Mouse (Mus musculus) layer of hippocampus, adult 8-10 months (tissue): ENCODE results near the gene Cox8a. TPM values are rescaled to one million over a fixed set of nuclear protein-coding genes. Genes with fewer than 3 reads are reported as not detected.
A peak's percentile ranks its signal among the peaks of the same experiment; 100 is the strongest.

ENCODE experiments used
- DNase-seq, 2 experiments: peaks; one replicate each; pipeline ENCODE4 v3.0.0; 2022; ENCODE audit warnings: low spot score in 2 of 2
- total RNA-seq, 4 experiments: library from RNA; stranded (reverse); gene quantifications; 2 replicates each; pipeline ENCODE4 v1.2.4; 2022

Cox8a gene
- total RNA-seq = 1,000 to 10,000 TPM; 1,017 to 1,089 (median 1,062) TPM

DNA sequence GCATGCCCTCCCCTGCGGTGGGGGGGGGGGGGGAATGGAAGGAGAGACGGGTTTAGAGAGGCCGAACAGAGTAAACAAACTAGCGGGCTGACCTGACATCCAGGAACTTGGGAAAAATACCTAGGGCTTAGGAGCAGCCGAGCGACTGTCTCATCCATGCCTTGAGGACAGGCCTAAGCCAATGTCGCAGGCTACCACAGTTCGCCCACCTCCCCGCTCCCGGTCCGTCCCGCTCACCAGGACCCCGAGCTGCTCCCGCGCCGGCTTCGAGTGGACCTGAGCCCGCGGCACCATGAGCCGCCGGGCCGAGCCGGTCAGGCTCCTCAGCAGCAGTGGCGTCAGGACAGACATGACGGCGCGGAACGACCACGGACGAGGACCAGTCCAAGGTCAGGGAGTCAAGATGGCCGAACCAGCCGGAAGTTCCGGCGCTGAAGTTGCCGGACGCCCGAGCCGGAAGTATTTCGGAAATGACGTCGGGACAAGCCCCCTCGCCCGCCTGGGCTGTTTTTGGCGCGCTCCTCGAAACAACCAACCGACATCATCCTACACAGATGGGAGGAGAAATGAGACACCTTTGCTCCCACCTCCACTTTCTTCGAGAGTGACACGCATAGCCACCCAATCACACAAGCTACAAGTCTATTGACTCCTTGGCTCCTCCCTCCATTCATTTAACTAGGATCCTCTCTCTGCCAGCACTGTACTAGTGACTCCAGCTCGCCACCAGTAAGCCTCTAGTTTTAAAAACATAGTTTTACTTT lies at the start of gene Cox8a:
Cox8a (minus strand) TSS at position 455 of the 764 bp plus-strand sequence.
- peak; percentile 97 for DNase-seq

GRCm38 (mm10) chr19:7266421-7266831 lies 49.0 kb upstream of the Cox8a start:
- no peak for DNase-seq

DNA sequence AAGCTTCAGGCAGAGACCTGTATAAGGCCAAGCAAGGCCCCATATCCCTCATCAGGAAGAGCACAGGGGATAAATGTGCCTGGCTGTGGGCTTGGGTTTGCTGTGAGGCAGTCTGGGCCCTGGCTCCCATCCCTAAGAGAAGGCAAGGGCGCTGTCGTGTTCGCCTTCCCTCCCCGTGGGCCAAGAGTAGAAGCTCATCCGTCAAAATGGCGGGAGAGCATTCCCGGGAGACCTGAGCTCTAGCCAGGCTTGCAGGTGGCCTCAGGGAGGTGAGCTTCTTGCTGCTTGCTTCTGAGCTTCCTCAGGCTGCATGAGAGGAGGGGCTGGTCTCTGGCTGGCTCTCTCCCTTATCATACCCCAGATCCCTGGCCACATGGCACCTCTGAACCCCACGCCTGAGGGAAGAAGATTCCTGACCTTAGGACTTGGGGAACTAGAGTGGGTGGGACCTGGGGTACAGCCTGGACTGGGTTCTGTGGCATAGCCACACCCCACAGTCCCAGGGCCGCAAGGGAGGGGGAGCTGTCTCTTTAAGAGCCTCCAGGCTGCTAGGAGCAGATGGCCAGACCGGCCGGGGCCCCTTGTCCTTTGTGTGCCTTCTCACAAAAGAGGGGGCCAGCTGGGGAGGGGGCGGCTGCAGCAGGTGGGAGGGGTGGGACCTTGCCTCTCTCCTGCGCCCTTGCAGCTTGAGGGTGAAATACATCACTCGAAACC lies 48.2 kb upstream of the Cox8a start:
- no peak for DNase-seq

GRCm38 (mm10) chr19:7264766-7265331 lies 47.4 kb upstream of the Cox8a start:
- DNase-seq = no peak

DNA sequence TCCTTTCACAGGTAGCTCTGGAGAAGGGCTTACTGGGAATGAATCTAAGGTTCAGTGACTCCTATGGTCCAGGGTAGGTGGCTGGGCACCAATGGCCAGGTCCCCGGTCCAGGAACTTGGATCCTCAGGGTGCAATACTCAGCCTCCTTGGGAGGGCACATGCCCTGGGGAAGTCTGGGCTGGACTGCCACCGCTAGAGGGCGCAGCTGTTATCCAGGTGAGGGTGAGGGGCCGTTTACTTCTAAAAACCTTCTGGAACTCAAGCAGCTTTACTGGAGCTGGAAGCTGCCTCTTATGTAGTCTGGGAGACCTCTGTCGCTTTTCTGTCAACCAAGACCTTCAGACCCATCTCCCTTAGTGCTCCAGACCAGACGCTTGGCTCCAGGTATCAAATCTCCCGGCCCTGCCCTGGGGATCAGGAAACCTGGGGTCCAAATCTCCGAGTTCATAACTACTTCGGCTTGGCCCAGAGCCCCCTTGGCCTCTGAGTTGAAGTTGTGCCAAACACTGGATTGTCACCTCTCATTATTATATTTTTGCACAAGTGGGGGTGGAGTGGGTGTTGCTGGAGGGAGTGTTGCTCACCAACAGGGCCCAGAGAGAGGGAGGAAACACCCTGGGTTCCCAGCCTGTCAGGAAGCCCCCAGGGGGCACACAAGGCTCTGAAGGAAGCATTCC lies 46.8 kb upstream of the Cox8a start:
- peak in 1 of 2 experiments; percentile 62 for DNase-seq

- DNase-seq = no peak
These were observed 45.2 kb upstream of the Cox8a start for GRCm38 (mm10) chr19:7262592-7262991.

GRCm38 (mm10) chr19:7261964-7262363 lies 44.5 kb upstream of the Cox8a start:
- no peak for DNase-seq

DNA sequence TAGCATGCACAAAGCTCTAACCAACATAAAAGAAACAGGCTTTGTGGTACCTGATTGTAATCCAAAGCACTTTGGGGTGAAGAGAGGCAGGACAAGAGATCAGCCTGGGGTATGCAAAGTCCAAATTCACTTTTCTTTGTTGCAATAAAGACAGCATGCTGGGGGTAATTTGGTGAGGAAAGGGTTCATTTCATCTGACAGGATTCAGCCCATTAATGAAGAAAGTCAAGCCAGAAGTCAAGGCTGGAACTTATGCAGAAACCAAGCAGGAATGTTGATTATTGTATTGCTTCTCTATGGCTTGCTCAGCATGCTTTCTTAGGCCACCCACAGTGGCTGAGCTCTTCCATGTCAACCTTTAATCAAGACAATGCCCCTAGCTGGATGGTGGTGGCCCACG lies 44.1 kb upstream of the Cox8a start:
- no peak for DNase-seq

DNA sequence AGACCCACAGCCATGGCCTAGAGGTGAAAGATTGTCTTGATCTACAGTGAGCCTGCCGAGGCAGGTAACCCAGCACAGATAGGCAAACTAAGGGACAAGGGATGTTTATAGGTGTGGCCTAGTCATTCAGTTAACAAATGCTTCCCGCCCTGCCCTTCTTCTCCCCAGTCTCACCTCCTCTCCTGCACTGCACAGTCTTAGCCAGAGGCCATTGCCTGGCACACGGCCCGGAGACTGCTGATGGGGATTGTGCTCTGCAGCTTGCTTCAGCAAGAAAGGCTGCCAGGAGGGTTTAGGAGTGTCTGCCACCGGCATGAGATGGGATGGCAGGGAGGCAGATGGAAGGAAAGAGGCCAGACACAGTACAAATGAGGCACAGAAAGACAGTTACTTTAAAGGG lies 40.5 kb upstream of the Cox8a start:
- DNase-seq = no peak

DNA sequence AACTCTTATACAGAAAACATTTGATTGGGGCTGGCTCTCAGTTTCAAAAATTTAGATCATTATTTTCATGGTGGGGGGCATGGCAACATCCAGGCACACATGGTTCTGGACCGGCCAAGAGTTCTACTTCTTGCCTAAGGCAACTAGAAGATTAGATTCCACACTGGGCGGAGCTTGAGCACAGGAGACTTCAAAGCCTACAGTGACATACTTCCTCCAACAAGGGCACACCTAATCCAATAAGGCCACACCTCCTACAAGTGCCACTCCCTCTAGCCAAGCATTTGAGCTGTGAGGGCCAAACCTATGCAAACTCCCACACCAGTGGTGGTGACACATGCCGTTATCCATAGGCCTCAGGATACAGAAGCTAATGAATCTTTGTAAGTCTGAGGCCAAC lies 28.6 kb upstream of the Cox8a start:
- no peak for DNase-seq

DNA sequence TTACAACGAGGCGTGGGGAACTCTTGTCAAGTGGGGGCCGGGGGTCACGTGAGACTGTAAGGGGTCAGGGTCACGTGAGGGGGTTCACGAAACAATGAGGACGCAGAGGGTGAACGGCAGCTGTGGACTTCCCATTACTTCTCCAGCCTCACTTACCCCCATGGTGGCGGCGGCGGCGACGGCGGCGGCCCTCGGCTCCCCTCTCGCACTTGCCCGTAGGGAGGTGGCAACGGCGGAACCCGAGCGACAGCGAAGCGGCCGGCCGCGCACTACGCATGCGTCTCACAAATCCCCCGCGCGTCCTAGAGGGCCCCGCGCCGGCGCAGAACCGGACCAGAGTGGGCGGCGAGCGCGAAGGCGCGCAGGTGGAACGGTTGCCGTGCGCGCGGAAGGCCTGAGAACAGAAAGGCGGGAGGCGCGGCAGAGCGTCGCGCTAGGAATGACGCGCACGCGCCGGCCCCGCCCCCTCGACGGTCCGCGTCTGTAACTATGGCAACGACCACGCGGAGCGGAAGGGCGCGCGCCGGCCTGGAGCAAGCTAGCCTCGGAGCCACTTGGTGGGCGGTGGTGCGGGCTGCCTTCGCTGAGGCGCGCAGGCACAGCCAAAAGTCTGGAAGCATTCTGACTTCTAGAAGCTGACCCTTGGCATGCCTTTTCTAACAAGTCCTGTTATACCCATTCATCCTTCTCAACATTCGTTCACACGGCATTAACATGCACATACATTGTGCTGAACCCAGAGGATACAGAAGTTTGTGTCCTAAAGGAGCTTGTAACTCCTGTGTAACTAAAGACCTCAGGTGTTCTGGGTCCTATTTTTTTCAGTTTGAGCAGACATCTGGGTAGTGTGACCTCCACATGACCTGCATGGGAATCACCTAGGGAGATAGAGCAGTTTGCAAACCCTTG lies 23.6 kb upstream of the Cox8a start, which contains the start of gene Naa40:
Naa40 (minus strand) TSS at position 402 of the 909 bp plus-strand sequence.
- peak; percentile 89 to 90 for DNase-seq

- no peak for DNase-seq
These were observed 22.9 kb upstream of the Cox8a start for GRCm38 (mm10) chr19:7240291-7240690.

DNA sequence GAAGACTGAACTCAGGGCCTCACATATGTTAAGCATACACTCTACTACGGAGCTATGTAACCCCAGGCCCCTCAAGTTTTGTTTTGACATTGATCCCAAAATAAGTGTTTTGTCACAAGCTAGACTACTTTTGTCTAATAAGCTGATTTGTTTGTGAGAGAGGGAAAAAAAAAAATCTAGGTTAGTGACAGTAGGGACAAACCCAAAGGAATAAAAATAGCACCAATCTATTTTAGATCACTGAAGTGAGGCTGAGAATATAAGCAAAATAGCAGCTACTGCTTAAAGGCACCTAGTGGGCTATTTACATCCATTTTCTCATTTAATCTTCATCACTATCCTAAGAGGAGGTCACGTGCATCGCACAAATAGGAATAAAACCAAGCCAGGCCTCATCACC lies 22.2 kb upstream of the Cox8a start:
- DNase-seq = no peak

DNA sequence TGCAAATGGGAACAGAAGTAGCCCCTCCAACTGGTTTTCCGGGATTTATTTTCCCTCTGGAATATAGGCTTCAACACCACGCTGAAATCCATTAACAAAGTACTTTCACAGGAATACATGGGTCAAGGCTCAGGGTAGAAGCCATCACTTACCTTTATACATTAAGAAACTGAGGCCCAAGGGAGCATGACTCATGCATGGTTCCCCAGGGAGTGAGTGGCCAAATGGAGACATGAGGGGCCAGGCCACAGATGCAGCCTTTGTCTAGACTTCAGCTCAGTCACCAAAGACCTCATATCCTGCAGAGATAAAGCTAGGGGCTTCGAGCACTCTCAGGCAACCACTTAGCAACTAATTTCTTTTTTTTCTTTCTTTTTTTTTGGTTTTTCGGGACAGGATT lies 19.3 kb upstream of the Cox8a start:
- DNase-seq = no peak

DNA sequence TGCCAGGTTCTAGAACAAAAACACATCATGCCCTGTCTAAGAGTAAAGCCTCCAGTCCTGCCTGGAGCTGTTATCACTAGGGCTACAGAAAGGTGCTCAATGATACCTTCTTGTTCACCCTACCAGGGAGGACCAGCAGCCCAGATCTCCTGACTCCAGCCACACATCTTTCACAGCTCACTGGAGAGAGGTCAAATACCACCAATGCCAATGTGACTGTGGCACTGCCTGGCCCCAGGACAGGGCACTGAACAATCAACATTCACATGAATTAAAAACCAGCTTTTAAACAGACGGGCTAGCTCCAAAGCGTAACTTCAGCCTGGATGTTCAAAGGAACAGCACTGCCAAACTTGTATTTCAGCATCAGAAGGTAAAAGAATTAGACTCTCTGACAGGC lies 18.6 kb upstream of the Cox8a start:
- no peak for DNase-seq

DNA sequence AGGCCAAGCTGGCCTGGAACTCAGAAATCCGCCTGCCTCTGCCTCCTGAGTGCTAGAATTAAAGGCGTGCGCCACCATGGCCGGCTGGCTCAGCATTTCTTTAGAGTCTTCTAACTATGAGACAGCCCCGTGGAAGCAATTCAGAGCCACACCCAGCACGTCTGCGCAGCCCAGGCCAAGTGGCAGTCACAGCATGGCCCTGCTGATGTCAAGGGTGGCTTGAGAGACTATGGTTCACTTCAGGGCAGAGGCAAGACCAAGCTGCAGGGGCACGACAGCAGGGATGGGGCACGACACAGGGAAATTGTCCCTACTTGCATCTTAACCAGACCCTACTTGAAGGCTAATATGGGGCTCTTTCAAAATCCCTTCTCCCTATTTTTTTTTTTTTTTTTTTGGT lies 18.0 kb upstream of the Cox8a start:
- DNase-seq = no peak

GRCm38 (mm10) chr19:7234537-7235221 lies 17.3 kb upstream of the Cox8a start:
- peak; percentile 79 to 82 for DNase-seq

- no peak for DNase-seq
These were observed 9.1 kb upstream of the Cox8a start for GRCm38 (mm10) chr19:7226511-7226914.

DNA sequence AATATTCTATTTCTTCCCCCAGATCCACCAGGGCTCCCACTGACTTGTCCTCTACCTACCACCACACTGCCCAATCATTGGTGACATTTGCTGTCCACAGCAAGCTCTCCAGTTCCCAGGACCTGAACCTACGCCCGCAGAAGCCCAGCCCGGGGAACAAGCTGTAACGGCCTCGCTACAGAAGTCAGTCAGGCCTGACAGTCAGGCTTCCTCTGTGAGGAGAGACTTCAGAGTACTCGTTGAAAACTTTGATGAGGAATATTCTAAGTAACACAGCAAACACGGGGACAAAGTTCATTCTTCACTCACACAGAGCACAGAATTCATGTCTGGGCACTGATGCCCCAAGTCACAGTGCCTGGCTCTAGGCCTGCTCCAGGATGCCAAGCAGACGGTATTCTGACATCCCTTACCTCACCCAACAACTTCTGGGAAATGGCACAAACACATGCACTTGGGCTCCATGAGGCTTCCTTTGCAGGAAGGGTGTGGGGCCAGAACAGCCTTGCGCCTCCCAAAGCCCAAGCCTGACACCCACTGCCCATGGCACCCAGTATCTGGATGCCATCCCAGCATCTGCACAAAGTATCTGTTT lies 7.8 kb upstream of the Cox8a start:
- no peak for DNase-seq

GRCm38 (mm10) chr19:7224253-7224652 lies 6.8 kb upstream of the Cox8a start:
- no peak for DNase-seq
